Mouse (Mus musculus) midbrain, embryonic 14.5 days (tissue): ENCODE data around the gene Snrnp40. TPM values are rescaled to one million over a fixed set of nuclear protein-coding genes. Genes with fewer than 3 reads are reported as not detected.

ENCODE experiments used
- ATAC-seq: fragments of 200-750 bp; cut with Nextera tagmentation; 2 replicates; pipeline ENCODE4 v1.8.0; 2017; ENCODE audit warnings: moderate number of reproducible peaks, moderate library complexity; ENCODE audit not compliant: low FRiP score, low TSS enrichment
- DNase-seq: peaks from one replicate; pipeline ENCODE4 v3.0.0-alpha.2; 2015
- H3K27ac ChIP-seq: fragments of 300-500 bp; sonication (generic); replicated peaks from 2 replicates; pipeline ENCODE4 v1.5.1; 2014; ENCODE audit warnings: mild to moderate bottlenecking, low read depth, low read length, moderate library complexity
- H3K27me3 ChIP-seq: fragments of 300-500 bp; sonication (generic); 2 replicates; pipeline ENCODE4 v1.6.1; 2014; ENCODE audit warnings: low read length, control low read depth, mixed read lengths; ENCODE audit not compliant: control insufficient read depth, insufficient read depth
- H3K36me3 ChIP-seq: fragments of 300-500 bp; sonication (generic); 2 replicates; pipeline ENCODE4 v1.6.1; 2014; ENCODE audit warnings: low read length, control low read depth; ENCODE audit not compliant: control insufficient read depth, insufficient read depth
- H3K4me1 ChIP-seq: fragments of 300-500 bp; sonication (generic); 2 replicates; pipeline ENCODE4 v1.6.1; 2014; ENCODE audit warnings: mild to moderate bottlenecking, antibody characterized with exemption, low read length, control low read depth; ENCODE audit not compliant: control insufficient read depth, insufficient read depth
- H3K4me2 ChIP-seq: fragments of 300-500 bp; sonication (generic); 2 replicates; pipeline ENCODE4 v1.6.1; 2014; ENCODE audit warnings: mild to moderate bottlenecking, low read length, moderate library complexity
- H3K4me3 ChIP-seq: fragments of 300-500 bp; sonication (generic); replicated peaks from 2 replicates; pipeline ENCODE4 v1.5.1; 2014; ENCODE audit warnings: low read depth, low read length
- H3K9ac ChIP-seq: fragments of 300-500 bp; sonication (generic); replicated peaks from 2 replicates; pipeline ENCODE4 v1.6.1; 2014; ENCODE audit warnings: mild to moderate bottlenecking, low read length, moderate library complexity
- H3K9me3 ChIP-seq: fragments of 300-500 bp; sonication (generic); 2 replicates; pipeline ENCODE4 v1.6.1; 2016; ENCODE audit warnings: low read length, control low read depth, mixed read lengths; ENCODE audit not compliant: control insufficient read depth
- WGBS: fragments of 180-500 bp; shearing (Covaris S2); extraction: QIAGEN DNeasy Blood & Tissue Kit; methylation state at CpG from one replicate; pipeline ENCODE4 v1.1.7; 2014; 5-methylcytosine and 5-hydroxymethylcytosine counted together
- polyA plus RNA-seq: library from polyadenylated mRNA; unstranded; fragments of >200 nt; fragmentation: Nextera tagmentation; extraction: Ambion mirVana; gene quantifications from 2 replicates; pipeline ENCODE4 v1.2.1, GENCODE M21; 2014

The Snrnp40 gene
- polyA plus RNA-seq, 1 experiment from 2014 or later = 113 TPM

- ATAC-seq = no peak
- WGBS = 94% methylated on average over 7 of the region's 7 CpGs
- peaks cover 62% of the 10 kb centered on the region for H3K36me3 ChIP-seq
Observed at GRCm38 (mm10) chr4:130352588-130352987, 7.3 kb upstream of the Snrnp40 start.

GRCm38 (mm10) chr4:130357946-130358345, 2.0 kb upstream of the Snrnp40 start:
- Histone ChIP-seq H3K27ac (no peak overlapping the region), H3K27me3 (no peaks in the 10 kb centered on the region), H3K9ac (no peak overlapping the region), H3K36me3 (peaks cover 18% of the 10 kb centered on the region), H3K4me3 (no peak overlapping the region), H3K4me2 (no peak overlapping the region), H3K4me1 (peaks cover 17% of the 10 kb centered on the region), H3K9me3 (no peaks in the 10 kb centered on the region)
- ATAC-seq (no peak), DNase-seq (no peak)

More at GRCm38 (mm10) chr4:130352588-130352987, 7.3 kb upstream of the Snrnp40 start:
- Histone ChIP-seq H3K9ac (no peak overlapping the region), H3K4me2 (no peak overlapping the region), H3K27me3 (no peaks in the 10 kb centered on the region), H3K27ac (no peak overlapping the region), H3K4me3 (no peak overlapping the region), H3K4me1 (no peaks in the 10 kb centered on the region), H3K9me3 (no peaks in the 10 kb centered on the region)
- DNase-seq = no peak

GRCm38 (mm10) chr4:130360238-130360590, 282 bp downstream of the Snrnp40 start:
- DNase-seq = no peak
- Histone ChIP-seq H3K4me1 (peaks cover 17% of the 10 kb centered on the region), H3K36me3 (peaks cover 26% of the 10 kb centered on the region), H3K4me2 (peak overlapping the region; percentile 72), H3K4me3 (peak overlapping the region; percentile 68), H3K9me3 (no peaks in the 10 kb centered on the region), H3K27me3 (no peaks in the 10 kb centered on the region), H3K9ac (peak overlapping the region; percentile 59), H3K27ac (peak overlapping the region; percentile 73)
- WGBS = under 1% methylated on average over 19 of the region's 19 CpGs
- ATAC-seq = no peak

- Histone ChIP-seq H3K9me3 (no peaks in the 10 kb centered on the region), H3K27ac (no peak overlapping the region), H3K4me2 (no peak overlapping the region), H3K9ac (no peak overlapping the region), H3K4me3 (no peak overlapping the region), H3K27me3 (no peaks in the 10 kb centered on the region), H3K36me3 (peaks cover 76% of the 10 kb centered on the region), H3K4me1 (no peaks in the 10 kb centered on the region)
- WGBS = 89% methylated on average over 4 of the region's 4 CpGs
- no peak for ATAC-seq
- peak; percentile 61 for DNase-seq
Observed at GRCm38 (mm10) chr4:130376675-130377074, 16.7 kb downstream of the Snrnp40 start.

- no peak overlapping the region for H3K4me2 ChIP-seq
- DNase-seq = no peak
- peaks cover 82% of the 10 kb centered on the region for H3K36me3 ChIP-seq
- H3K27ac ChIP-seq = no peak overlapping the region
- H3K4me3 ChIP-seq = no peak overlapping the region
- ATAC-seq = no peak
- H3K9ac ChIP-seq = no peak overlapping the region
- WGBS = 88% methylated on average over 4 of the region's 4 CpGs
- H3K4me1 ChIP-seq = no peaks in the 10 kb centered on the region
- H3K9me3 ChIP-seq = no peaks in the 10 kb centered on the region
- no peaks in the 10 kb centered on the region for H3K27me3 ChIP-seq
Observed at GRCm38 (mm10) chr4:130377500-130377899, 17.6 kb downstream of the Snrnp40 start.

- DNase-seq = no peak
- H3K27me3 ChIP-seq = no peaks in the 10 kb centered on the region
- no peak overlapping the region for H3K9ac ChIP-seq
- H3K27ac ChIP-seq = no peak overlapping the region
- no peaks in the 10 kb centered on the region for H3K9me3 ChIP-seq
- WGBS = 100% methylated on average over 2 of the region's 2 CpGs
- H3K36me3 ChIP-seq = peaks cover 86% of the 10 kb centered on the region
- no peak for ATAC-seq
- no peak overlapping the region for H3K4me3 ChIP-seq
- no peak overlapping the region for H3K4me2 ChIP-seq
- no peaks in the 10 kb centered on the region for H3K4me1 ChIP-seq
Observed at GRCm38 (mm10) chr4:130379181-130379580, 19.2 kb downstream of the Snrnp40 start.

- Histone ChIP-seq H3K27ac (no peak overlapping the region), H3K4me3 (no peak overlapping the region), H3K27me3 (no peaks in the 10 kb centered on the region), H3K9ac (no peak overlapping the region), H3K36me3 (peaks cover 86% of the 10 kb centered on the region), H3K9me3 (no peaks in the 10 kb centered on the region), H3K4me2 (no peak overlapping the region), H3K4me1 (no peaks in the 10 kb centered on the region)
- DNase-seq (no peak), ATAC-seq (no peak)
- WGBS = 94% methylated on average over 2 of the region's 2 CpGs
Observed at GRCm38 (mm10) chr4:130380418-130380817, 20.5 kb downstream of the Snrnp40 start.

- H3K4me3 ChIP-seq = no peak overlapping the region
- no peaks in the 10 kb centered on the region for H3K9me3 ChIP-seq
- no peaks in the 10 kb centered on the region for H3K4me1 ChIP-seq
- 73% methylated on average over 3 of the region's 3 CpGs for WGBS
- no peak overlapping the region for H3K27ac ChIP-seq
- DNase-seq (no peak), ATAC-seq (no peak)
- H3K36me3 ChIP-seq = peaks cover 80% of the 10 kb centered on the region
- no peak overlapping the region for H3K9ac ChIP-seq
- H3K27me3 ChIP-seq = no peaks in the 10 kb centered on the region
- H3K4me2 ChIP-seq = no peak overlapping the region
Observed at GRCm38 (mm10) chr4:130387256-130387655, 27.3 kb downstream of the Snrnp40 start.

GRCm38 (mm10) chr4:130389496-130389895, 29.6 kb downstream of the Snrnp40 start:
- WGBS = 51% methylated on average over 6 of the region's 6 CpGs
- Histone ChIP-seq H3K36me3 (peaks cover 58% of the 10 kb centered on the region), H3K4me1 (no peaks in the 10 kb centered on the region), H3K9me3 (no peaks in the 10 kb centered on the region), H3K27ac (0 out of 2 replicates have a peak overlapping the region, but pooled peaks have one; percentile 13), H3K4me2 (no peak overlapping the region), H3K9ac (no peak overlapping the region), H3K4me3 (no peak overlapping the region), H3K27me3 (no peaks in the 10 kb centered on the region)
- ATAC-seq = no peak
- no peak for DNase-seq
